Mouse (Mus musculus) skeletal muscle tissue, adult 2 months (tissue): ENCODE results near the gene Mybpc3.

Experiments
- DNase-seq: peaks from one replicate; pipeline ENCODE4 v3.0.0-alpha.2; 2012; ENCODE audit warnings: low read depth, low spot score

Mybpc3 gene

GRCm38 (mm10) chr2:91164991-91165390 is 47.0 kb downstream of the Mybpc3 start:
- no peak for DNase-seq

GRCm38 (mm10) chr2:91167629-91168028 is 49.7 kb downstream of the Mybpc3 start:
- DNase-seq = no peak

- DNase-seq = no peak
These were observed 51.8 kb downstream of the Mybpc3 start for GRCm38 (mm10) chr2:91169587-91170322.

GRCm38 (mm10) chr2:91175490-91175889 is 57.5 kb downstream of the Mybpc3 start:
- no peak for DNase-seq

- no peak for DNase-seq
These were observed 58.3 kb downstream of the Mybpc3 start for GRCm38 (mm10) chr2:91176234-91176633.

GRCm38 (mm10) chr2:91179825-91180224 is 61.9 kb downstream of the Mybpc3 start:
- DNase-seq = no peak

- no peak for DNase-seq
These were observed 62.8 kb downstream of the Mybpc3 start for GRCm38 (mm10) chr2:91180706-91181105.

GRCm38 (mm10) chr2:91182016-91182404 is 64.1 kb downstream of the Mybpc3 start:
- DNase-seq = no peak

- no peak for DNase-seq
These were observed 64.6 kb downstream of the Mybpc3 start for GRCm38 (mm10) chr2:91182405-91183147.

- peak; percentile 82 for DNase-seq
These were observed 65.2 kb downstream of the Mybpc3 start for GRCm38 (mm10) chr2:91183148-91183513.

GRCm38 (mm10) chr2:91183711-91184405 is 65.9 kb downstream of the Mybpc3 start, which contains the start of gene Madd:
Madd (minus strand) TSS chr2:91183837.
- peak; percentile 54 for DNase-seq
